14 mouse cellular contexts compared by ENCODE assay signal in genomic region chr9:31207732-31208131, GRCm38 (mm10). TPM values are rescaled to one million over a fixed set of nuclear protein-coding genes. Genes with fewer than 3 reads are reported as not detected.
DNase-seq lines count a peak whose midpoint lies in the region.
"Had no signal": no experiment of that assay in that cellular context is flagged by ENCODE, and none has a peak within 500 bp of the region (broad histone marks: within the 10 kb centered on the region; RNA-seq: fewer than 3 reads in every experiment).

No protein-coding gene starts in this region.

- 93% methylated on average over 3 of the region's 3 CpGs for WGBS in embryonic facial prominence, embryonic 10.5 days

- H3K27me3 ChIP-seq in embryonic facial prominence, embryonic 10.5 days (replicated peaks; ENCODE audit: low read depth, poor library complexity, severe bottlenecking) = no peaks in the 10 kb centered on the region
- H3K27me3 ChIP-seq: hindbrain, embryonic 15.5 days; midbrain, embryonic 15.5 days; neural tube, embryonic 13.5 days had no signal

- peaks cover 8% of the 10 kb centered on the region for H3K36me3 ChIP-seq in embryonic facial prominence, embryonic 10.5 days (replicated peaks)
- H3K36me3 ChIP-seq: hindbrain, embryonic 15.5 days; midbrain, embryonic 15.5 days; neural tube, embryonic 13.5 days had no signal

- no peak overlapping the region for H3K27ac ChIP-seq in embryonic facial prominence, embryonic 10.5 days (replicated peaks)
- H3K27ac ChIP-seq: forebrain, embryonic 10.5 days; heart, adult 2 months; hindbrain, embryonic 15.5 days; midbrain, embryonic 15.5 days; neural tube, embryonic 13.5 days had no signal

- intact Hi-C loops in left cerebral cortex, postnatal 4 days (cut with DNase I) = no loop called here

- peaks cover 47% of the 10 kb centered on the region for H3K4me1 ChIP-seq in embryonic facial prominence, embryonic 10.5 days

- no peaks in the 10 kb centered on the region for H3K9me3 ChIP-seq in embryonic facial prominence, embryonic 10.5 days
- H3K9me3 ChIP-seq: forebrain, embryonic 10.5 days; hindbrain, embryonic 15.5 days; midbrain, embryonic 15.5 days; neural tube, embryonic 13.5 days had no signal

- DNase-seq in adrenal gland, postnatal 25 days = peak; percentile 10
- no peak for DNase-seq in adrenal gland, postnatal 4 days (ENCODE audit: low spot score in 2 of 2)
- DNase-seq in left cerebral cortex, postnatal 4 days = peak; percentile 13
- DNase-seq in left cerebral cortex, adult 9 months (ENCODE audit: low spot score in 2 of 2) = no peak
- peak; percentile 67 to 69 for DNase-seq in cerebellum, postnatal 36 days
- peak; percentile 61 for DNase-seq in lung, postnatal 36 days
- DNase-seq in embryonic facial prominence, embryonic 10.5 days (ENCODE audit: low spot score) = no peak
- no peak for DNase-seq in gastrocnemius, adult 18-20 months (ENCODE audit: low spot score)
- DNase-seq: heart, adult 2 months; kidney, adult 8-10 months had no signal

- H3K4me3 ChIP-seq in embryonic facial prominence, embryonic 10.5 days = no peak overlapping the region
- H3K4me3 ChIP-seq: forebrain, embryonic 10.5 days; heart, adult 2 months; hindbrain, embryonic 15.5 days; midbrain, embryonic 15.5 days; neural tube, embryonic 13.5 days had no signal

RNA-seq across cellular contexts. Expression of gene Aplp2, which starts 3.9 kb away (rescaled TPM):
- total RNA-seq in adrenal gland, postnatal 25 days (2021) = 644 and 715 TPM in 2 replicates
- total RNA-seq in adrenal gland, postnatal 4 days (2021) = 100 to 1,000 TPM; 518 to 550 TPM
- 100 to 1,000 TPM; 305 to 324 TPM for total RNA-seq in left cerebral cortex, postnatal 4 days (2021)
- polyA plus RNA-seq in embryonic facial prominence, embryonic 10.5 days (2016; fragmentation: Nextera tagmentation; extraction: Ambion mirVana) = 201 and 228 TPM in 2 replicates
- total RNA-seq in gastrocnemius, adult 18-20 months (2021) = 100 to 1,000 TPM in 1 of 2 experiments, 10 to 100 TPM in 1; 99.7 to 123 TPM

Comparison
In these comparisons a context has a peak if more than half of its experiments do, and no peak if none do; other contexts are left out.
1. DNase-seq: peak in adrenal gland, postnatal 25 days (single experiment), left cerebral cortex, postnatal 4 days (single experiment), cerebellum, postnatal 36 days (2 of 2) and lung, postnatal 36 days (single experiment); none in adrenal gland, postnatal 4 days (0 of 2), left cerebral cortex, adult 9 months (0 of 2), embryonic facial prominence, embryonic 10.5 days (single experiment) and gastrocnemius, adult 18-20 months (single experiment).